Mouse (Mus musculus) limb, embryonic 12.5 days (tissue): ENCODE results near the gene Ptpa. TPM values are rescaled to one million over a fixed set of nuclear protein-coding genes. Genes with fewer than 3 reads are reported as not detected.

ENCODE experiments used
- ATAC-seq: fragments of 200-750 bp; cut with Nextera tagmentation; 2 replicates; pipeline ENCODE4 v1.8.0; 2017; ENCODE audit warnings: low read depth, moderate TSS enrichment; ENCODE audit not compliant: insufficient number of reproducible peaks, insufficient read depth, low FRiP score, low TSS enrichment
- H3K27ac ChIP-seq: fragments of 300-500 bp; sonication (generic); 2 replicates; pipeline ENCODE4 v1.5.1; 2016; ENCODE audit warnings: mild to moderate bottlenecking, moderate library complexity
- H3K27me3 ChIP-seq: fragments of 300-500 bp; sonication (generic); 2 replicates; pipeline ENCODE4 v1.6.1; 2016; ENCODE audit warnings: mild to moderate bottlenecking, moderate library complexity
- H3K36me3 ChIP-seq: fragments of 300-500 bp; sonication (generic); 2 replicates; pipeline ENCODE4 v1.6.1; 2016; ENCODE audit warnings: mild to moderate bottlenecking, moderate library complexity
- H3K4me1 ChIP-seq: fragments of 300-500 bp; sonication (generic); replicated peaks from 2 replicates; pipeline ENCODE4 v1.6.1; 2016
- H3K4me2 ChIP-seq: fragments of 300-500 bp; sonication (generic); 2 replicates; pipeline ENCODE4 v1.6.1; 2016; ENCODE audit warnings: mild to moderate bottlenecking, moderate library complexity
- H3K4me3 ChIP-seq: fragments of 300-500 bp; sonication (generic); replicated peaks from 2 replicates; pipeline ENCODE4 v1.5.1; 2016; ENCODE audit warnings: mild to moderate bottlenecking
- H3K9ac ChIP-seq: fragments of 300-500 bp; sonication (generic); replicated peaks from 2 replicates; pipeline ENCODE4 v1.6.1; 2016; ENCODE audit warnings: mild to moderate bottlenecking, moderate library complexity
- H3K9me3 ChIP-seq: fragments of 300-500 bp; sonication (generic); 2 replicates; pipeline ENCODE4 v1.6.1; 2016; ENCODE audit warnings: mild to moderate bottlenecking, moderate library complexity
- WGBS: fragments of 180-500 bp; shearing (Covaris S2); methylation state at CpG from one replicate; pipeline ENCODE4 v1.1.7; 2016; 5-methylcytosine and 5-hydroxymethylcytosine counted together
- polyA plus RNA-seq: library from polyadenylated mRNA; unstranded; fragments of >200 nt; fragmentation: Nextera tagmentation; extraction: Ambion mirVana; gene quantifications from 2 replicates; pipeline ENCODE4 v1.2.1, GENCODE M21; 2016

The Ptpa gene
- polyA plus RNA-seq, 1 experiment from 2014 or later, result 154 TPM

GRCm38 (mm10) chr2:30466787-30467186 lies 50.9 kb downstream of the Ptpa start:
- Histone ChIP-seq H3K36me3 (no peaks in the 10 kb centered on the region), H3K27ac (0 out of 2 replicates have a peak overlapping the region, but pooled peaks have one; percentile 46), H3K27me3 (peaks cover 6% of the 10 kb centered on the region; the same call in 1 of the 2 replicates), H3K4me2 (no peak overlapping the region; the same call in 1 of the 2 replicates), H3K9ac (no peak overlapping the region), H3K4me1 (peaks cover 52% of the 10 kb centered on the region), H3K9me3 (no peaks in the 10 kb centered on the region), H3K4me3 (no peak overlapping the region)
- 45% methylated on average over 4 of the region's 4 CpGs for WGBS
- no peak for ATAC-seq

GRCm38 (mm10) chr2:30469009-30469408 lies 53.2 kb downstream of the Ptpa start:
- Histone ChIP-seq H3K9me3 (no peaks in the 10 kb centered on the region), H3K4me2 (peak overlapping the region; percentile 98), H3K36me3 (no peaks in the 10 kb centered on the region), H3K4me3 (peak overlapping the region; percentile 97; the same call in 1 of the 2 replicates), H3K4me1 (peaks cover 40% of the 10 kb centered on the region), H3K9ac (peak overlapping the region; percentile 81; the same call in 1 of the 2 replicates), H3K27me3 (peaks cover 6% of the 10 kb centered on the region; the same call in 1 of the 2 replicates), H3K27ac (peak overlapping the region; percentile 2; the same call in 1 of the 2 replicates)
- WGBS, result 54% methylated on average over 6 of the region's 6 CpGs
- ATAC-seq, result no peak

GRCm38 (mm10) chr2:30469796-30470142 lies 53.9 kb downstream of the Ptpa start:
- Histone ChIP-seq H3K9me3 (no peaks in the 10 kb centered on the region), H3K4me1 (peaks cover 39% of the 10 kb centered on the region), H3K36me3 (no peaks in the 10 kb centered on the region), H3K9ac (peak overlapping the region; percentile 81), H3K27ac (peak overlapping the region; percentile 98), H3K4me3 (peak overlapping the region; percentile 97), H3K27me3 (peaks cover 6% of the 10 kb centered on the region; the same call in 1 of the 2 replicates), H3K4me2 (peak overlapping the region; percentile 98)
- peak; percentile 7; the same call in 1 of the 2 replicates for ATAC-seq
- WGBS, result 0% methylated on average over 19 of the region's 19 CpGs

- WGBS, result under 1% methylated on average over 46 of the region's 46 CpGs
- Histone ChIP-seq H3K9ac (peak overlapping the region; percentile 81), H3K4me1 (peaks cover 43% of the 10 kb centered on the region)
These were observed 54.5 kb downstream of the Ptpa start for GRCm38 (mm10) chr2:30470143-30470946.

DNA sequence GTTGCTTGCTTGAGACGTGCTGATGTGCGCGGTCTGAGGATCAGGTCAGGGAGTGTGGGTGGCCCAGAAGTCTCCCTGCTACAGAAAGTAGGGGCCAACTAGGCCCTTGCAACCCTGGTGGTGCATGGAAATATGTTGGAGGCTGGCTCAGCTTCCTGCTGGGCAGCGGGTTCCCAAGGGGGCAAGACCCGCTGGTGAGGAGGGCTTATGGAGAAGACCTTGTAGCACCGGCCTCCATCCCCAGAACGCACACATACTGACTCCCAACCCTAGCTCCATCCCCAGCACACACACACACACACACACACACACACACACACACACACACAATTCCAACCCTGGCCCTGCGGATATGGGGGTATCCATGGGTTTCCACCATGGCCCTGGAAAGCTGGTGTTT lies 55.2 kb downstream of the Ptpa start:
- H3K9me3 ChIP-seq, result no peaks in the 10 kb centered on the region

More at GRCm38 (mm10) chr2:30470143-30470946, 54.5 kb downstream of the Ptpa start:
- Histone ChIP-seq H3K4me3 (peak overlapping the region; percentile 97), H3K9me3 (no peaks in the 10 kb centered on the region), H3K27ac (peak overlapping the region; percentile 98), H3K36me3 (no peaks in the 10 kb centered on the region), H3K27me3 (peaks cover 6% of the 10 kb centered on the region; the same call in 1 of the 2 replicates), H3K4me2 (peak overlapping the region; percentile 98)
- 0 out of 2 replicates have a peak, but pooled peaks have one; percentile 5 for ATAC-seq

DNA sequence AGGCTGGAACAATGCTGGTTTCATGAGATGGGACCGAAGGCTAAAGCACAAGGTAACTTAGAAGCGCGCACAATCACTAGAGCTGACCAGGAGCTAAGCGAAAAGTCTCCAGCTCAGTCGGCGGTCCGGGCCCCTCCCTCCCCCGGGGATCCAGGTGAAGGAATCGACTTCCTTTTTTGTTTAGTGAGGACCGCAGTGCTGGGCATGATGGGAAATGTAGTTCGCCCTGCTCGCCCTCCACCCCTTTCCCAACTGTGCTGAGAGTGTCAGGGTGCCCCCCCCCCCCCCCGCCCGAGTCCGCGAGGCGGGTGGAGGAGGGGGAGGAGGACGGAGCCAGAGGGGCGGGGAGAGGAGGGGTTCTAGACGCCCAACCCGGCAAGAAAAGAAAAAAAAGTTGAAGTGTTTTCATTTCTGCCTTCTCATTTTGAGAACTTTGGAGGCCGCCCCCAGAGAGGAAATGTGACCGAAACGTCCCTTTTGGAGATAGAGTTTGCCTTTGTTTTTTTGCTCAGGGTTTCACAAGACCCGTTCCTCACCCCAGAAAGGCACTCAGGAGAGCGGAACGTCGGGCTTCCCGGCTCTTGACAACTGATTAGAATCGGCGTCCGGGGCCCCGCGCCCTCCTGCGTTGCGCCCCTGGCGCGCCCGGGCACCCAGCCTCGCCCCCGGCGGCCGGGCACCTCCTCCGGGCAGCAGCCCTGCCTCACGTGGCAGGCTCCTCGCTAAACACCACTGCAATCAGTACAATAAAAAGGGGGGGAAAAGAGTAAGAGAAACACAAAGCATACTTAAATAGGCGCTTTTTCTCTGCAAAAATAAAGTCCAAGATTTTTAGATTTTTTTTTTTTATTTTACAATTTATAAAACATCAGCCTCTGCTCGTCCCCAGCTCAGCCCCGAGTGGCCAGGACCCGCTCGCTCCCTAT lies 56.2 kb downstream of the Ptpa start:
- Histone ChIP-seq H3K4me3 (peak overlapping the region; percentile 97), H3K9ac (peak overlapping the region; percentile 100), H3K27ac (peak overlapping the region; percentile 98), H3K36me3 (no peaks in the 10 kb centered on the region), H3K4me1 (peaks cover 35% of the 10 kb centered on the region), H3K4me2 (peak overlapping the region; percentile 98), H3K9me3 (no peaks in the 10 kb centered on the region), H3K27me3 (peaks cover 6% of the 10 kb centered on the region; the same call in 1 of the 2 replicates)
- ATAC-seq, result peak; percentile 57
- WGBS, result under 1% methylated on average over 46 of the region's 51 CpGs

More for the DNA sequence above, 55.2 kb downstream of the Ptpa start:
- H3K27ac ChIP-seq, result peak overlapping the region; percentile 98
- peak overlapping the region; percentile 97 for H3K4me3 ChIP-seq
- WGBS, result 6% methylated on average over 8 of the region's 8 CpGs
- peaks cover 6% of the 10 kb centered on the region; the same call in 1 of the 2 replicates for H3K27me3 ChIP-seq
- peak overlapping the region; percentile 31 for H3K9ac ChIP-seq
- peaks cover 43% of the 10 kb centered on the region for H3K4me1 ChIP-seq
- ATAC-seq, result no peak
- H3K4me2 ChIP-seq, result peak overlapping the region; percentile 98
- no peaks in the 10 kb centered on the region for H3K36me3 ChIP-seq

DNA sequence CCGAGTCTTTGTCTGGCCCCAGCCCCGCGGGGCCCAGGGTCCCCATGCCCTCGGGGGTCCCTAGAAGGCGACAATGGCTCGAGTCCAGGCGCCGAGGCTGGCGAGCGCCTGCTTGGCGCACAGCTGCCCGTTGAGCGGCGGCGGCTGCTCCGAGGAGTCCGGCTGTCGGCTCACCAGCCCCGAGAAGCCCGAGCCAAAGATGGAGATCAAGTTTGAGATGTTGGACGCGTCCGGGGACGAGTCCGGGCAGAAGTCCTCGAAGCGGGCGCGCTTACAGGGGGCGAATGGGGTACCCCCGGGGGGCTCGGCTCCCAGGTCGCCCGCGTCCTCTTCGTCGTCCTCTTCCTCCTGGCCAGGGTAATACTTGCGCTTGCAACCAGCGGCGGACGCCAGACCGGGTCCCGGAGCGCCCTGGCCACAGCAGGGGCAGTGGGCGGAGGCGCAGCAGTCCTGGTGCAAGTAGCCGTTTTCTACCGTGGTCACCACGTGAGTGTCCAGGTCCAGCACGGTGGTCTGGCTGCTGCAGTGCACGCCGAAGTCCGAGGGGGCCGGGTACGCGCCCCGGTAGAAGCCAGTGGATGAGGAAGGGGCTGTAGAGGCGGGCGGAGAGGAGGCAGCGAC lies 57.0 kb downstream of the Ptpa start:
- no peak for ATAC-seq
- peaks cover 28% of the 10 kb centered on the region for H3K4me1 ChIP-seq
- under 1% methylated on average over 60 of the region's 60 CpGs for WGBS

GRCm38 (mm10) chr2:30473431-30474031 lies 57.7 kb downstream of the Ptpa start:
- ATAC-seq, result 0 out of 2 replicates have a peak, but pooled peaks have one; percentile 12
- peak overlapping the region; percentile 98 for H3K27ac ChIP-seq
- peak overlapping the region; percentile 97 for H3K4me3 ChIP-seq
- H3K9ac ChIP-seq, result peak overlapping the region; percentile 100
- peaks cover 24% of the 10 kb centered on the region for H3K4me1 ChIP-seq
- H3K36me3 ChIP-seq, result no peaks in the 10 kb centered on the region
- under 1% methylated on average over 66 of the region's 80 CpGs for whole genome bisulfite sequencing
- peaks cover 6% of the 10 kb centered on the region; the same call in 1 of the 2 replicates for H3K27me3 ChIP-seq
- peak overlapping the region; percentile 98 for H3K4me2 ChIP-seq
- no peaks in the 10 kb centered on the region for H3K9me3 ChIP-seq

More for the DNA sequence above, 57.0 kb downstream of the Ptpa start:
- Histone ChIP-seq H3K9ac (peak overlapping the region; percentile 100), H3K27ac (peak overlapping the region; percentile 98), H3K36me3 (no peaks in the 10 kb centered on the region), H3K4me2 (peak overlapping the region; percentile 98), H3K9me3 (no peaks in the 10 kb centered on the region), H3K27me3 (peaks cover 6% of the 10 kb centered on the region; the same call in 1 of the 2 replicates), H3K4me3 (peak overlapping the region; percentile 97)

DNA sequence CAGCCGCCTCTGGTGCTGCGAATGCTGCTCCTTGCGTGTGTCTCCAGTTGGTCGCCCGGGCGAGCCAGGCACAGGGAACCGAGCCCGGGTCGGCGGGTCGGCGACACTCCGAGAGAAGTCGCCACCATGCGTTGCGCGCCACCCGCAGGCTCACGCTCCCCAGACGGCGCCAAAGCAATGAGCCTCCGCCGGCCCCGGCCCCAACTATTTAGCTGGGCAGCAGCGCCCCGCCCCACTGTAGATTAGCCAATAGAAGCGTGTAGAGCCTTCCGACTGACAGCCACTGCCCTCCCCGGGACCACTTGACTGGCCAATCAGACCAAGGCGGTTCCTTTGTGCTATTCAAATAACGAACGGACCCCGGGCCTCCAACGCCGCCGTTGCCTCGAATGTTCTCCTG lies 58.2 kb downstream of the Ptpa start, which contains the start of gene Ier5l:
TSS of gene Ier5l (minus strand) at position 181 of the 400 bp plus-strand sequence.
- Histone ChIP-seq H3K27ac (peak within 1 kb of the TSS; percentile 98), H3K36me3 (no peaks in the 10 kb centered on the region), H3K4me3 (peak within 1 kb of the TSS; percentile 97), H3K9ac (peak within 1 kb of the TSS; percentile 100), H3K4me2 (peak within 1 kb of the TSS; percentile 98), H3K27me3 (peaks cover 1% of the 10 kb centered on the region; the same call in 1 of the 2 replicates), H3K4me1 (peaks cover 19% of the 10 kb centered on the region), H3K9me3 (no peaks in the 10 kb centered on the region)
- WGBS, result under 1% methylated on average over 37 of the region's 37 CpGs
- peak; percentile 86 for ATAC-seq

- no peaks in the 10 kb centered on the region for H3K9me3 ChIP-seq
- no peaks in the 10 kb centered on the region for H3K36me3 ChIP-seq
- no peak overlapping the region for H3K27ac ChIP-seq
- H3K4me1 ChIP-seq, result peaks cover 16% of the 10 kb centered on the region
- no peak overlapping the region for H3K9ac ChIP-seq
- H3K27me3 ChIP-seq, result no peaks in the 10 kb centered on the region
- peak overlapping the region; percentile 97 for H3K4me3 ChIP-seq
- WGBS, result 33% methylated on average over 4 of the region's 4 CpGs
- peak overlapping the region; percentile 98 for H3K4me2 ChIP-seq
- ATAC-seq, result no peak
These were observed 58.9 kb downstream of the Ptpa start for GRCm38 (mm10) chr2:30474776-30475175.
